Mouse (Mus musculus): ENCODE results near the gene Rnf11. TPM values are rescaled to one million over a fixed set of nuclear protein-coding genes. Genes with fewer than 3 reads are reported as not detected.

Rnf11 gene
- polyA plus RNA-seq, 1 experiment, result 27.2 TPM

DNA sequence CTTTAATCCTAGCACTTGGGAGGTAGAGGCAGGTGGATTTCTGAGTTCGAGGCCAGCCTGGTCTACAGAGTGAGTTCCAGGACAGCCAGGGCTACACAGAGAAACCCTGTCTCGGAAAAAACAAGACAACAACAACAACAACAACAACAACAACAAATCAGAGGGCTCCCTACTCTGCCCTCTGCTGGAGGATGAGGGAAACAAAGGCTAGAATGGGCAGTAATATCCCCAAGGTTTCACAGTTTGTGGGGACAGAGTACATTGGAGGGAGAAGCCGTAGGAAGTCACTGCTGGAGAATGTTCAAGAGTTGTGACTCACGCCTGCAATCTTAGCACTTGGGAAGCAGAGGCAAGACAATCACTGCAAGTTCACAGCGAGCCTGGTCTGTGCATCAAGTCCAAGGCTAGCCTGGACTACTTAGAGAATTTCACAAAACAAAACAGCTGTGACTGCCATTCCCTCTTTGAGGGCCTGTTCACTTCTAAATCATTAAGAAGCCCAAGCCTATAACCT is 83.3 kb downstream of the Rnf11 start:
- H3K27me3 ChIP-seq (ENCODE audit: control insufficient read depth, insufficient read depth, low read length), result no peaks in the 10 kb centered on the region
- DNase-seq (ENCODE audit: low read depth in 1 of 2, low spot score in 2 of 2), result no peak
- TF ChIP-seq CTCF (IDR thresholded peaks at IDR 0.05; ENCODE audit: extremely low read depth, insufficient read depth, insufficient read length, insufficient replicate concordance) (no peak), POLR2A (IDR thresholded peaks at IDR 0.05; ENCODE audit: low read depth, low read length) (no peak)

More for the DNA sequence above, 83.3 kb downstream of the Rnf11 start:
- Histone ChIP-seq H3K4me3 (ENCODE audit: extremely low read depth, insufficient read depth, insufficient read length) (no peak overlapping the region), H3K4me1 (ENCODE audit: control insufficient read depth, insufficient read depth, insufficient read length) (no peaks in the 10 kb centered on the region), H3K27ac (ENCODE audit: insufficient read depth, low read length) (no peak overlapping the region), H3K36me3 (ENCODE audit: control insufficient read depth, insufficient read depth, low read length) (no peaks in the 10 kb centered on the region)
- 73% methylated on average over 5 of the region's 5 CpGs for WGBS

Other genes with a start within 250 kb of the Rnf11 start
- 5.9 and 6.5 TPM in 2 replicates for gene Eps15, start 204.5 kb downstream of the Rnf11 start, polyA plus RNA-seq (2012; rRNA removed)
- gene Ttc39a, start 78.1 kb downstream of the Rnf11 start, polyA plus RNA-seq (2012; rRNA removed), result 4.3 and 5.5 TPM in 2 replicates
- gene 4930522H14Rik, start 46.6 kb upstream of the Rnf11 start, polyA plus RNA-seq (2012; rRNA removed), result not detected in 2 replicates
- 6.2 and 10.4 TPM in 2 replicates for gene Cdkn2c, start 182.5 kb upstream of the Rnf11 start, polyA plus RNA-seq (2012; rRNA removed)
- gene Faf1, start 191.9 kb upstream of the Rnf11 start, polyA plus RNA-seq (2012; rRNA removed), result 3.5 and 5.3 TPM in 2 replicates

Measured in spleen, adult 2 months (tissue).